Mouse (Mus musculus): ENCODE measurements around the gene Vmp1.

Vmp1 gene

DNA sequence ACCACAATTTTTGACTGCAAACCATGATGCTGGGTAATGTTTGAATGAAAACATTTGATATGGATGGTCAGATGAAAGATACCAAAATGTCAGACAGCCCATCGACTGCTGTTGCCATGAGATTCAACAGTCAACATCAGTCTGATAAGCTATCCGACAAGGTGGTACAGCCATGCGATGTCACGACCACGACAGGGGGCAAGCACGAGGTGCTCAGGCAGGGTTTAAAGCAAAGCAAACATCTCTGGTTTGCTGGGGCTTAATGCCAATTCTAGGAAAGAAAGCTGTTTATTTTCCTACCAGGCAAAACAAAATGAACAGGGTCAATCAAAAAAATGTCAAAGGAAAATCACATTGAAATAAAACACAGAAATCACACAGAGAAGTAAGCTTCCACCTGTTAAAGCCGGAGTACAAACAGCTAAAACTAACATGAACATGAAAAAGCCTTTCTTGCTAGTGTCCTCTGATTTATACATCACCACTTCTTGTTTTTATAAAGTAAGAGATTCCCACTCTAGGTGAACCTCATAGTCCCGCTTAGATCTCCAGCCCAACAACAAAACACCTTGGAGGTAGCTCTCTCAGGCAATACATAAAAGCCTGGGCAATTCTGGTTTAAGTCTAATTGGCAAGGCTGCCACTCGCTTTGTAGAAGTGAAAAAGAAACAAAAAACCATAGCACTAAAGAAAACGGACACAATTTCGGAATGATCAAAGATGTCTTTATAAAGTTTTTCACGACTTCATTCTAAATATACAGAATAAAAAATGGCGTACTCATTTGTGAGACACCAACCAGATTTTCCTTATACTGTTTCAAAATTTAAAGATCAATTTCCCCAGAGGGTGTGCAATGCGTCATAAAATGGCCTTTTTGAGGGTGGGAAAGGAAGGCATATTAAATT is 99.4 kb downstream of the Vmp1 start:
- no peak for DNase-seq (ENCODE audit: low spot score)

DNA sequence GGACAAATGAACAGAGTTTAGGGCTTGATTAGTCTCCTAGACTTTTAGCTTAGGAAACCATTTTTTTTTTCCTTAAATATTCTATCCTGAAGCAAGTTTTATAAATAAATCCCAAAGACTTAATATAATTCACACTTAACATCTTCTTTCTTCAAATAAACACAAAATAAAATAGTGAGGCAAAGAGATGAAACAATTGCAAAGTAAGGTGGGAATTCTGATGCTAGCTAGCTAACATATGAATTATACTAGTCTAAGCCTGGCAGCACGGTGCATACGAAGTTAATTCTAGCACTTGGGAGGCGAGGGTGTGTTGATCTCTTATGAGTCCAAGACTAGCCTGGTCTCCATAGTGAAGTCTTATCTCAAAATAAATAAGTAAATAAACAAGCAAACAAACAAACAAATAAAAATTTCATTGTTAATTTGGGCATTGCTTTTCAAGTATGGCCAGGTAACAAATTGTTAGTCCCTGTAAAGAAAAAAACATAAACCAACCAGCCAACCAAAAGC is 100.3 kb downstream of the Vmp1 start:
- DNase-seq (ENCODE audit: low spot score): no peak

DNA sequence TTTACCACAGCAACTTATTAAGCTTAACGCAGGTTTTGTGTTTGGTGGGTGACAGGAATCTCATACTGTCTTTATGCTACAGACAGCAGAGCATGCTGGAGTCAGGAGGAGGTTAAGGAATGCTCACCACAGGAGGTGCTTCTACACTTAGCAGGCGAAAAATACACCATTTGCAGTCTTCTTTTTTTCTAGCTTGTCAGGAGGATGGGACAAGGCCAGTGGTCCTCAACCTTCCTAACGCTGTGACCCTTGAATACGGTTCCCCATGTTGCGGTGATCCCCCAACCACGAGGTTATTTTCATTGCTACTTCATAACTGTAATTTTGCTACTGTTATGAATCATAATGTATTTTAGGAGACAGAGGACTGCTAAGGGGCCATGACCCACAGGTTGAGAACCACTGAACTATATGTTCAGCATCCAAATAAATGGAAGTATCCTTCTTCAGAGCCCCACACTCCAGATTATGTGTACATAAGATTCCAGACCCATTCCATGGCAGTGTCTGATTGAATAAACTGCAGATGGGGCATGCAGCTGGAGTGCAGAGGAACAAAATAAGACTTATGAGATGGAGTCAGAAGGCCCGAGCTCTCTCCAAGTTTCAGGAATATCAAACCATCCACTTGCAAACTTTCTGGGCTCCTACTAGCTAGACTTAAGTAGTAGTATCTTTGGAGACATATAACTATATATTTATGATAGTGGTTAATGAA is 100.9 kb downstream of the Vmp1 start:
- no peak for DNase-seq (ENCODE audit: low spot score)

DNA sequence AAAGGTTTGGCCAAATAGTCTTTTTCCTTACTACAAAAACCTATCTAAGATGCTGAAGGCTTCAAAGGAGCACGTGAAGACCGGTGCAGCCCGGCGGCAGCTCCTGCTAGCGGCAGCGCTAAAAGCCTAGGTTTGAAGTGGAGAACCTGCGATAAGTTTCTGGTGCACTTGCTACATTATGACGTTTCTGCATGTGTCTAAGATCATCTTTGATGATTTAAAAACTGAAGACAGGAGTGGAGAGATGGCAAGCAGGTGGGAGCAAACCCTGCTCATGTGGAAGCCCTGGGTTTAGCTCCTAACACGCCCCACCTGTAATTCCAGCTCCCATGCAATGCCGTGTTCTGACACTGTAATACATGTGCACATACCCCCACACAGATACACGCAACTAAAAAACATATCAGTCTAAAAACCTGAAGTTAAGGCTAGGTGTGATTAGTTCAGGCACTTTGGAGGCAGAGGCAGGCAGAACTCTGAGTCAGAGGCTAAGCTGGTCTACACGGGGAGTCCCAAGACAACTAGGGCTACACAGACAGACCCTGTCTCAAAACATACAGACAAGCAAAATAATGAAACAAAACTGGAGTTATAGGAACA is 101.6 kb downstream of the Vmp1 start:
- DNase-seq (ENCODE audit: low spot score): no peak

DNA sequence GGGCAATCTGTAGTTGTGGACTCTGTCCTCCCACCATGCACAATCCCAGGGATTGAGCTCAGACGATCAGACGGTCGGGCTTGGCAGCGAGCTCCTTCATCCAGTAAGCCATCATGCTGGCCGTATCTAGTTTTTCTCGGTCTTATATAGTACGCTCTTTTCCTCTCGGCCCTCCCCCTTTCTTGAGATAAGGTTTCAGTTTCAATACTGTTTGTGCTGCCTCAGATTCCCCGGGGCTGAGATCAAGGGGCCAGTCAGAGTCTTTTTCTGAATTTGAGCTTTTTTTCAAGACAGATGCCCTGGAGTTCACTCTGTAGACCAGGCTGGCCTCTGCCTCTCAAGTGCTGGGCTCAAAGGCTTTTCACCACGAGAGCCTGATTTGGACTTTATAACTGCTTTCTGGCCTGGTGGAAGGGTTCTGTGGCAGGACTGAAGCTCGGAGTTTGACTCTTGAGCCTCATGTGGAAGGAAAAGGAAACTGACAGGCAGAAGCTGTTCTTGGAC is 102.3 kb downstream of the Vmp1 start:
- DNase-seq (ENCODE audit: low spot score): no peak

DNA sequence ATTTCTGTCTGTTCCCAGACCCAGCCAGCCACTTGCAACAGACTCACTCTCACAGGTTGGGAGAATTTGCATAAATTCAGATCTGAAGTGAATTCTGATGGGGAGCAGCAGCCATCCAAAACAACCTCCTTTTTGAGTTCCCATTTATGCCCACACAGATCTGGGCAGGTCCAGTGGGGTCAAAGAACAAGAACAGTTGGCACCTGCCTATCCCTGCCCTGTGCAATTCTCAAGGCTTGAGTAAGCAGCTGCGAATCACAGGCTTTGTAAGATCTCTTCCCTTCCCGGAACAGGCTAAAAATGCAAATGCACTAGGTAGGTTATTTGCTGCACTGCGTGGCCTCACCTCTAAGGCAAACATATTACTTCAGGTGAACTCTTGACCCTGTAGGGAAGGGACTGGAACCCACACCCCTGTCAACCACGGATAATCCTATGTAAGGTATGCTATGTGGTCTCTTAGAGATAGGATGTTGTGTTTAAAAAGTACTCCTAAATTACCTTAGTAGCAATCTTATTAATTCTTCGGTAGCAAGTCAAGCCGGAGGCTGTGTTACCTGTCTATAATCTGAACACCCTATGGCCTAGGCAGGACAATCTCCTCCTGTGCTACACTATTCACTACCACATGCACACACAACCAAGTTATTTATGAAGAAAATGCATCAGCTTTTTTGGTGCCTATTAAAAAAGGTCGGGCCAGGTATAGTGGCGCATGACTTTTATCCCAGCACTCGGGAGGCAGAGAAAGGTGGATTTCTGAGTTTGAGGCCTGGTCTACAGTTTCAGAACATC is 103.1 kb downstream of the Vmp1 start:
- no peak for DNase-seq (ENCODE audit: low spot score)

DNA sequence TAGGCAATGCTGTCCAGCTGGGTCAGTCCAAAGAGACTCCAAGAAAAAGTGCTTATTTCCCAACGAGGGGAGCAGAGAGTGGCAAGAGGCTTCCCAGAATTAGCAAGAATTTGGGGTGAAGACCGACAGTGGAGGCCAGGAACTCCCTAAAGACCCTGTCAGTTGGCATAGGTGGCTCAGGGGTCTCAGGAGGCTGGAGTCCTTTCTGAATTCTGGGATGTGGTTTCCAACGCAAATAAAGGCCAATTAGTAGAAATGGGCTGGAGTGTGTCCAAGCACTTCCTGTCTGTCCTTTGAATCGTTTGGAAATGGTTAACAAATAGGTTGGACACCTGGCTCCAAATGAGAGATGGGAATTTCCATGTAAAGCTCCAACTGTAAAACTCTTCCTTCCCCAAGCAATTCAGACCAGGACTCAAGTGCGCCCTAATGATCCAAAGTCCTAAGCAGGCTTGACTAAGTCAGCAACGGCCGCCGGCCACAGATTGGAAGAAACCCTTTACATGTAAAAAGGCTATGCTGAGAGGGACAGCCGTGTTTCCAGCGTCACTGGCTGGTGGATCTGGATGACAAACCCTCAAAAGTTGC is 103.8 kb downstream of the Vmp1 start:
- DNase-seq (ENCODE audit: low spot score): no peak

DNA sequence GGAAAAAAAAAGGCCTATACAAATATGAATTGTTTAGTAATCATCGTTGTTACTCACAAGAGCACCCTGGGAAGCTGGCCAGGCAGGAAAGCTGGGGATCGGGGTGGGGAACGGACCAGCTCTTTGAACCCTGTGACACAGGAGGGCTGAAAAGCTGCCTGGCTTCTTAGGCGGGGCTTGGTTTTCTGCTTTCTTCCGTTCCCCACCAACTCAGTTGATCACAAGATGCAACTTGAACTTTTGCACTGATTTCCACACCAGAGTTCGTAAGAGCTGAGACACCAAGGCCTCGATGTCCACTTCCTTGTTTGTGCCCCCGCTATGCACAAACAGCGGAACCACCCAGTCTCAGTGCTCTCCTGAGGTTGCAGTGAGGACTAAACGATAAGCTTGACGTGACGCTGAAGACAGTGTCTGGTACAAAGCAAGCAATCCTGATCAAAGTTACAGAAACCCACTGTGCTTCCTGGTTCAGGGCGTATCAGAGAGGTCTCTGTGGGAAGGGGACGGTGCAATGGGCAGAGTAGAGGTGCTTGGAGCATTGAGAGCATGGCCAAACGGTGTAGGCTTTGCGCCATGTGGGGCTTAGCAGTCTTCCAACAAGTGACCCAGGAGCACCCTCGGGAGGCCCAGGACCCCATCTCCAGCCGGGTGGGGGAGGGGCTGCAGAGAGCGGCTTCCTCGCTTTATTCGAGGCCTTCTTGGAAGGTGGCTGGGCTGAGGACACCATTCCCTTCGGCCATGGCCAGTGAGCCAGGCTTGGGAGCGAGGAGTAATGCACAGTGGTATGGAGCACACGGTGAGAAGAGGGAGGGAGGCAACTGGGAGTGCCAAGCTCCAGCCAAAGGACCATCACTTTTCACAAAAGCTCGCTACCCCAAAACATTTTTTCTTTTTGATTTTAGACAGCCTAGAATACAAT is 104.6 kb downstream of the Vmp1 start:
- DNase-seq (ENCODE audit: low spot score): no peak

DNA sequence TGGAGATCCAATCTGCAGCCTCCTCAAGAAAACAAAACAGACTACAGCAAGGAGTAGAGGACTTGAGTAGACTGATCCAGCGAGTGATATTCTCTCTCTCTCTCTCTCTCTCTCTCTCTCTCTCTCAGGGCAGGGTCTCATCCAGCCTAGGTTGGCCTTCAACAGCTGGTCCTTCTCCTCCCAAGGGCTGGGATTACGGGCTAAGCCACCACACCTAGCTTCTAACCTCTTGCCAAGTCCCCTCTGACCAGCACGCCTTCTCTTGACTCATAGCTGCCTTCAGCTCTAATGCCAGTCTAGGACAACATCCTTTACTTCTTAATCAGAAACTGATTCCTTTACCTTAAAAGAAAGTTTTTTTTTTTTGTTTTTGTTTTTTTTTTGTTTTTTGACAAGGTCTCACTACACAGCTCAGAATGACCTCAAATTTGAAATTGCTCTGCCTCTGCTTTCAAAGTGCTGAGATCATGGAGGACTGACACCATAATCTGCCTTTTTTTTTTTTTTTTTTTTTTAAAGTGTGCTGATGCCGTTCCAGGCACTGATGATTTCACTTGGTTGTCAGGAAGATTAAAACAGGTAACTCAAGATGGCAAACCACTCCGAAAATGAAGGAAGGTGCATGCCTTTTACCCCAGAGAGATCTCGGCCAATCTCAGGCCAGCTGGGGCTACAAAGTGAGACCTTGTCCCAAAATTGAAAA is 105.4 kb downstream of the Vmp1 start:
- DNase-seq (ENCODE audit: low spot score): no peak

DNA sequence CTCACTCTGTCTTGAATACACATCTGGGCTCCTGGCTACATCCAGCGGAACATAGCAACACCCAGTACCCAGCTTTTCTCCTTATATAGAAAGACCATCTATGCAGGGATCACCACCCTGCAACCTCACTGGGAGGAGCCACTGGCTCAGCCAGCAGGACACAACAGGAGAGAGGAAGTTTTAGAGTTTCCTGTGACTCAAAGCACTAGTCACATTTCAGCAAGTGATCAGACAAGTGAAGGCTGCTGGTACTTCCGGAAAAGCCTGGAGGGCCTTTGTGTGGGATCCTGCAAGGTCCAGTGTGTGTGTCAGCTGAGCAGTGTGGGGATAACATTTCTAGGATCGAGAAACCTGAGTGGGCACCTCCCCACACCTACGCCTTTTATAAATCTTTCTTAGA is 106.4 kb downstream of the Vmp1 start:
- no peak for DNase-seq (ENCODE audit: low spot score)

DNA sequence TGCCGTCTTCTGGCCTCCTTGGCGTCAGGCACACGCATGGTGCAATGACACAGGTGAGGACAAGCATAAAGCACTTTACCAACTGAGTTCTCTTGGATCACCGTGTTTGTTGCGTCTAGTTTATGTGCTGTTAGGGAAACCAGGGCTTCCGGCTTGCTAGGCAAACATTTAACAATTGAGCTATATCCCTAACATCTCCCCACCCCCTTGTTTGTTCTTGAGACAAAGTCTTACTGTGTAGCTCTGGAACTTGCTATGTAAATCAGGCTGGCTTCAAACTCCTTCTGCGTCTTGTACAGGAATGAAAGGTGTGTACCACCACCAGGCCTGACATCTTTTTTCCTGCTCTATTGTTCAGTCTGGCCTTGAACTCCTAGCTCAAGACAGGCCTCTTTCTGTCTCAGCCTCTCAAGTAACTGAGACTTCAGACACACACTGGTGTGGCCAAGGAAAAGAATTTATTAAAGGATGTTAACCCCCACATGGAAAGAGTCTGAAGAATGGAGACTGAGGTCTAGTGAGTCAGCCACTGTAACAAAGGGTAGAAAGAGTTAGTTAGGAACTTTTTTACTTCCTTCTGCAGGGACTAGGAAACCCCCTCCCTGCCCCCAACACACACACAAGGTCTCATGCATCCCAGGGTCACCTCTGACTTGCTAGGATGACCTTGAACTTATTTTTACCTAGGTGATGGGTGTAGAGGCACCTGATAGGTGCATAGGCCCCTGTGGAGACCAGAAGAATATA is 107.8 kb downstream of the Vmp1 start:
- DNase-seq (ENCODE audit: low spot score): no peak

DNA sequence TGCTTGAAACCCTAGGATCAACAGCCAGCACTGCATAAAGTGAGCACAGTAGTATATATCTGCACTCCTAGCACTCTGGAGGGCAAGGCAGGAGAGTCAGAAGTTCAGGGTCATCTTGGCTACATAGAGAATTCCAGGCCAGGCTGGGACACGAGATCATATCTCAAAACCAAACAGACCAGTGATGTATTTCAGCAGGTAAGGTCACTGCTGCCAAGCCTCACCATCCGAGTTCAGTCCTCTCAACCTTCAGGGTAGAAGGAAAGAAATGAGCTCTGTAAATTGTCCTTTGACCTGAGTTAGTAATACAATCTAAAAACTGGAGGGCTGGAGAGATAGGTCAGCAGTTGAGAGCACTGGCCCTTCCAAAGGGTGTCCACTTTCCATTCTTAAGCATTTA is 109.2 kb downstream of the Vmp1 start:
- DNase-seq (ENCODE audit: low spot score): no peak

DNA sequence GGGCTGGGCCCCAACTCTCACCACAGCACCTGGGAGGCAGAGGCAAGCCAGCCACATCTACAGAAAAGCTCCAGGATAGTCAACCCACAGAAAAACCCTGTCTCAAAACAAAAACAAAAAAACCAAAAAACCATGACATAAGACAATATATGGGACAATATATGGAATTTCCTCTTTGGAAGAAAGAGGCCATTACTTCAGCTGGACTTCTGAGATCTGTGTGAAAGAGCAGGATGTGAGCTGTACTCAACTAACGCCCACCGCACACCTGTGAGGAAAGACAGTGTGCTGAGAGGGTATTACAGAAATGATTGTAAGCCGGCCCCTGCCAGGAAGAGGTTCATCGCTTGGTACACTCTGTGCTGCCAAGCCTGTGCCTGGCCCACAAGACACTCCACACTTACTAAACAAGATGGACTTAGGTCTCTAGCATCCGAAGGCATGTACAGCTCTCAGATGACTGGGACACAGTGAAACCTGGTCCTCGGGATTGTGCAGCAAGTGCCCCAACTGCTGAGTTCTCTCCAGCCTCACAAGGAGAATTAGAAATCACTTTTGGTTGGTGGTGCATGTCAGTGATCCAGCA is 109.9 kb downstream of the Vmp1 start:
- no peak for DNase-seq (ENCODE audit: low spot score)

DNA sequence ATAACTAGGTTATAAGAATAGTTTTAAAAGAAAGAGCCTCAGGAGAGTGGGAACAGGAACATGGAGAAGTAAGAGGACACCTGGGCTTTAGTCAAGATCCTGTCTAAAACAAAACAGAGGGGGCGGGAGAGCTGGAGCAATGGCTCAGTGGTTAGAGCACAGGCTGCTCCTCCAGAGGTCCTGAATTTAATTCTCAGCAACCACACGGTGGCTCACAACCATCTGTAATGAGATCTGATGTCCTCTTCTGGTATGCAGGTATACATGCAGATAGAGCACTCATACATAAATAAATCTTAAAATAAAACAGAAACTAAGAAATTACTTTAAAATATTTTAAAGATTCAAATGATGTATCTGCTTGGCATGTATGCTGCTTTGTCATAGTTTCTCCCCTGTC is 111.0 kb downstream of the Vmp1 start:
- DNase-seq (ENCODE audit: low spot score): no peak

DNA sequence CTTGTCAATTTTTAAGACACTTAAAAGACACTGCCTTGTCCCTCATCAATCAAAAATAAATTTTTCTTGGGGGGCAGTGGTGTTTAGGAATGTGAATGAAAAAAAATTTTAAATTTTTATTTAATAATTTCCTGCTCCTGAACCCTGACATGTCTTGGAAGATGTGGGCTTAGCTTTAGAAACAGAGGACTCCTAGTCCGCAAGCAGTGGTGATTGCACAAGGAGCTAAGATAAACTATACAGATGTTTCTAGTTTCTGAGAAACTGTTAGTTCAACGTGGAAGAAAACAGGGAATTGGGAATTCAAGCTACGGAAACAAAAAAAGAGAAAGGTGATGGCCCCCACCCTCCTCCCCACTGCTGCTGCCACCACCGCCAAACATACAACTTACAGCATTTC is 111.8 kb downstream of the Vmp1 start:
- no peak for DNase-seq (ENCODE audit: low spot score)

DNA sequence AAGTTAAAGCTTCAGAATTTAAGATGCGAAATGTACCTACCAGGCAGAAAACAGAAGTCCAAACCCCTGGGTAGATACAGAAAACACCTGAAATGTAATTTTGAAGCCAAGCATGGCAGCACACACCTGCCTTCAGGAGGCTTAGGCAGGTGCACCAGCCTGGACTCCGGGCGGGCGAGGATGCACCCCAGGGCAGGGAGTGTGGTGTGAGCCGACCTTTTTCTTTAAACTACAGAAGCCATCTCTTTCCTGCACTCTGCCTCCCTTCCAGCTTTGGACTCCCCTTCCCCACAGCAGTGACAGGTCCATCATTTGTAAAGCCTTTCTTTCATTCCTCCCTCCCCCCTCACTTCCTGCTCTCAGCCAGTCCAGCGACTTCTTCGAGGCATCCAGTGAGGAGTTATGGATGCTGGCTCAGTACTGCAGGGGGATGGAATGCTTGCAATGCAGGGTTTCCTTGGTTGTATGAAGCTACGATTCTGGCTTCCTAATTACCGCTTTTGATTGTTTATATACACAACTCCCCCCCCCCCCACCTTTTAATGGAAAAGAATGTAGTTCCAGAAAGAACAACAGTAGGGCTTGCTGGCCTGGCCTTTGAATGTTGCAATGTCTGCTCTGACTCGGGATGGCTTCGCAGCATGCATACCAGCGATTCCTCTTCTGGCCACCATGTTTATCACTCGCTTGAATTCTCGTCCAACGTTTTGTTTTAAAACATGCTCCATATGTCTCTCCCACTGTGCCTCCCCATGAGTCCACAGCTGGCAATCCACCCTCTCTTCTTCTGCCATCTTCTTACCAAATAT is 112.4 kb downstream of the Vmp1 start:
- DNase-seq (ENCODE audit: low spot score): no peak

DNA sequence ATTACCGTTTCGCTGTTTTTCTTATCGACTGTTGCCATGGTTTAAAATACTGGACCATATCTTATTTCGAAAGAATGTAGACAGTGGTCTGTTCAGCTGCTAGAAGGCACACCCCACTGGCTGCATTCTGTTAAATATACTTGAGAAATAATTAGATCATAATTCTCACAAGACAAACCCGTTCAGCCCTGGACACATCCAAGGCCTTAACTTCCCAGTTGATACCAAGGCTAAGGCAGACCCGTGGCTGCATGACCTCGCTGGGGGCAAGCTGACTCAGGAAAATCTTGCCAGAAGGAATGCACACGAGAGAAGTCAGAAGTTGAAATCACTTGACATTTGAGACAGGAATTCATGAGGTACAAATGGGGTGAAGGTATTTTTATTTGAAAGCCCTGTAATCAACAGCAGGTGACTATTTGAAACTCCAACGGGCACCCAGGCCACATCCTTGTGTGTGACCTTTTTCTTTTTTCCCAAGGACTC is 113.3 kb downstream of the Vmp1 start:
- no peak for DNase-seq (ENCODE audit: low spot score)

DNA sequence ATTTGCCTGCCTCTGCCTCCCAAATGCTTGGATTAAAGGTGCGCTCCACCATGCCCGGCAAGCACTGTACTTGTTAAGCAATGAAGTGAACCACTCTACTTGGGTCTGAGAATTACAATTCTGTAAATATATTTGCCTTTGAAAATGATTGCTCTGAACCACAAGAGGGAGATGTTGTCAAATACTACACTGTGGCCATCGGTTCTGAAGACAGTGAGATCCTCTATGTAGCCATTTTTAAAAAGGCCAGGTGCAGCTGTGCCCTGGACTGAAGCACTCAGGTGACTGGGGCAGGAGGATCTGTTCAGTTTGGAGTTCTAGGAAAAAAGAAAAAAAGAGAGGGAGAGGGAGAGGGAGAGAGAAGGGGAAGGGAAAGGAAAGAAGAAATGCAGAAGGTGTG is 115.2 kb downstream of the Vmp1 start:
- no peak for DNase-seq (ENCODE audit: low spot score)
